Mouse (Mus musculus): ENCODE measurements around the gene Kcne4. TPM values are rescaled to one million over a fixed set of nuclear protein-coding genes. Genes with fewer than 3 reads are reported as not detected.

The Kcne4 gene
- polyA plus RNA-seq, 1 experiment, result 0.84 TPM

DNA sequence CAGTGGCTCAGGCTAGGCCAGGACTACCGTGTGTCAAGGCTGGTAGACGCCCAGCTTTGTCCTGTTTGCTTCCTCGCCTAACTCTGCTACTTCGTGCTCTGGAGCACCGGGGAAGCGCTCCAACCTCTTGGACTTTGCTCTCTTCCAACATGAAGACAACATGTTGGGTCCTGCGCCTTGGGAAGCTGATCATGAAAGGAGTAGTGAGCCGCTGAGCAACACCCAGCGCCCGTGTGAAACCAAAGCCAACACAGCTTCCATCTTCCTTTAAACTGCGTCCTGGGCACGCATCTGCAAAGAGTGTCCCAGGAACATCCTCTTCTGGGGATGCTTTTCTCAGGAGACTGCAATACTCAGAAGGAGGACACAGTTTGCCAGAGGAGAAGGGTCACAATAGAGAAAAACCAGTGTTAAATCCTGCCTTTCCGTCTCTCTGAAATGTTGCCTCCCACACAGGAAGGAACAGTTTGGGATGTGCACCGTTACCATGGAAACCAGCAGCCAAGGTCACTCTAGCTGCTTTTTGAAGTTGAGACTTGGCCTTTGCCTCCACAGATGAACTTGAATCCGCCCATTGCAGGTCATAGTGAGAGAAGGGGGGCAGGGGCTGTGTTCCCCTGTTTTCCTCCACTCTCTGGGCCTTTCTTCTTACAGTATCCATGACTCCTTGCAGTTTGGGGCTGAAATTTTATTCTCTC lies 5.3 kb downstream of the Kcne4 start:
- whole genome bisulfite sequencing, result 91% methylated on average over 15 of the region's 15 CpGs
- Histone ChIP-seq H3K36me3 (ENCODE audit: control insufficient read depth, insufficient read depth, low read length) (no peaks in the 10 kb centered on the region), H3K4me1 (ENCODE audit: control insufficient read depth, insufficient read depth, insufficient read length) (no peaks in the 10 kb centered on the region), H3K4me3 (ENCODE audit: extremely low read depth, insufficient read depth, insufficient read length) (no peak overlapping the region), H3K27me3 (ENCODE audit: control insufficient read depth, insufficient read depth, low read length) (no peaks in the 10 kb centered on the region), H3K27ac (ENCODE audit: insufficient read depth, low read length) (no peak overlapping the region)
- TF ChIP-seq POLR2A (IDR thresholded peaks at IDR 0.05; ENCODE audit: low read depth, low read length) (no peak), CTCF (IDR thresholded peaks at IDR 0.05; ENCODE audit: extremely low read depth, insufficient read depth, insufficient read length, insufficient replicate concordance) (no peak)
- DNase-seq (ENCODE audit: low read depth in 1 of 2, low spot score in 2 of 2), result no peak

DNA sequence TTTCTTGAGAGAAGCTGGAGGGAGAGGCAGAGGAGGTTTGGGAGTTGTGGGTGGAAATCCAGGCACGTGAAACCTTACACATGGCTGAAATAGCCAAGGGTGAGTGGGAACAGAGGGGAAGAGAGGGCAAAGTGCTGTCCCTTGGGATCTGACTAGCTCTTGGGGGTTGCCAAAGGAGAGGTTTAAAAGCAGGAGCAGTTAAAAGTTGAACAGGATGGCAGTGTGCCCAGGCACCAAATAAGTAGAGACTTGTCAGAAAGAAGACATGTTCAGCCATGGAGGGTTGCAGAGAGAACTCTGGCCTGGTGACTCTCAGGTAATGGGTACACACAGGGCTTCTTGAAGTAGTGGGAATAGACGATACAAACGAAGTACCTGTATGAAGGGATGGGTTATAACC lies 8.7 kb downstream of the Kcne4 start:
- H3K4me3 ChIP-seq (ENCODE audit: extremely low read depth, insufficient read depth, insufficient read length), result no peak overlapping the region
- DNase-seq (ENCODE audit: low read depth in 1 of 2, low spot score in 2 of 2), result no peak
- no peaks in the 10 kb centered on the region for H3K4me1 ChIP-seq (ENCODE audit: control insufficient read depth, insufficient read depth, insufficient read length)
- no peak overlapping the region for H3K27ac ChIP-seq (ENCODE audit: insufficient read depth, low read length)
- no peaks in the 10 kb centered on the region for H3K36me3 ChIP-seq (ENCODE audit: control insufficient read depth, insufficient read depth, low read length)
- 82% methylated on average over 3 of the region's 3 CpGs for WGBS
- TF ChIP-seq CTCF (IDR thresholded peaks at IDR 0.05; ENCODE audit: extremely low read depth, insufficient read depth, insufficient read length, insufficient replicate concordance) (no peak), POLR2A (IDR thresholded peaks at IDR 0.05; ENCODE audit: low read depth, low read length) (no peak)
- no peaks in the 10 kb centered on the region for H3K27me3 ChIP-seq (ENCODE audit: control insufficient read depth, insufficient read depth, low read length)

DNA sequence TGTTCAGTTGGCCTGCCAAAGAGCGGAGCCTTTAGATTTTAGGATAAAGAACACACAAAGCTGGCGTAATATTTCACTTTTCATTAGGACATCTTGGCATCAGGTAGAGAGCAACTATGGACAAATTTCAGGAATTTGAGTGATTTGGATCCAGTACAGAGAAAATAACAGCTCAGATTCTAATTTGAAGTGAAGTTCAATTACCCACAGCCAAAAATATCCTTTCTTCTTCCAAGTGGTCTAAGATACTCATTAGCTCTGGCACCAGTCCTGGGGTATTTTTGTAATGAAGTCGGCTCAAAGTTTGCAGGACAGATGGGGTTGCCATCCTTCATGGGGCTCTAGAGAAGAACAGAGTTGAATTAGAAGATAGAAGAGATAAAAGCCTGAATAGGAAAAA lies 21.9 kb downstream of the Kcne4 start:
- Histone ChIP-seq H3K27me3 (ENCODE audit: control insufficient read depth, insufficient read depth, low read length) (no peaks in the 10 kb centered on the region), H3K4me3 (ENCODE audit: extremely low read depth, insufficient read depth, insufficient read length) (no peak overlapping the region), H3K27ac (ENCODE audit: insufficient read depth, low read length) (no peak overlapping the region), H3K4me1 (ENCODE audit: control insufficient read depth, insufficient read depth, insufficient read length) (no peaks in the 10 kb centered on the region), H3K36me3 (ENCODE audit: control insufficient read depth, insufficient read depth, low read length) (no peaks in the 10 kb centered on the region)
- WGBS, result 85% methylated on average over 3 of the region's 3 CpGs
- no peak for DNase-seq (ENCODE audit: low read depth in 1 of 2, low spot score in 2 of 2)
- no peak for TF ChIP-seq CTCF (IDR thresholded peaks at IDR 0.05; ENCODE audit: extremely low read depth, insufficient read depth, insufficient read length, insufficient replicate concordance)
- TF ChIP-seq POLR2A (IDR thresholded peaks at IDR 0.05; ENCODE audit: low read depth, low read length), result no peak

DNA sequence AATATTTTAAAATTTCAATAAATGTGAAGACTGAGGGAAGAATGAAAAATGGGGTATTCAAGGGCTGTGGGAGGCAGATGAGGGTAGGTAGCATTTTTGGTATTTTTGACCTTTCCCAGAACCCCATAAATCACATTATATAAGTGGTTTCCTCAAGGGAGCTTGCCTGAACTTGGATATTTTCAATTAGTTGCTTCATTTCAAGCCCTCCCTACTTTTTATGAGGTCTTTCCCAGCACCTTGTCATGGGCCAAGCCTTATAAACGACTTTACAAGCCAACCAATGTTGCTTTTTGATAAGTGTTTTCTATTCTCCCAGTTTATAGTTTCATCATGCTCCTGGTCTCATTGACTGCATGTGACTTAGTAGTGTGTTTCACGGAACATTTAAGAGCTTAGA lies 24.2 kb downstream of the Kcne4 start:
- no peaks in the 10 kb centered on the region for H3K36me3 ChIP-seq (ENCODE audit: control insufficient read depth, insufficient read depth, low read length)
- no peak overlapping the region for H3K4me3 ChIP-seq (ENCODE audit: extremely low read depth, insufficient read depth, insufficient read length)
- DNase-seq (ENCODE audit: low read depth in 1 of 2, low spot score in 2 of 2), result no peak
- no peaks in the 10 kb centered on the region for H3K4me1 ChIP-seq (ENCODE audit: control insufficient read depth, insufficient read depth, insufficient read length)
- no peaks in the 10 kb centered on the region for H3K27me3 ChIP-seq (ENCODE audit: control insufficient read depth, insufficient read depth, low read length)
- no peak overlapping the region for H3K27ac ChIP-seq (ENCODE audit: insufficient read depth, low read length)
- TF ChIP-seq CTCF (IDR thresholded peaks at IDR 0.05; ENCODE audit: extremely low read depth, insufficient read depth, insufficient read length, insufficient replicate concordance) (no peak), POLR2A (IDR thresholded peaks at IDR 0.05; ENCODE audit: low read depth, low read length) (no peak)
- 69% methylated on average over 2 of the region's 2 CpGs for WGBS

DNA sequence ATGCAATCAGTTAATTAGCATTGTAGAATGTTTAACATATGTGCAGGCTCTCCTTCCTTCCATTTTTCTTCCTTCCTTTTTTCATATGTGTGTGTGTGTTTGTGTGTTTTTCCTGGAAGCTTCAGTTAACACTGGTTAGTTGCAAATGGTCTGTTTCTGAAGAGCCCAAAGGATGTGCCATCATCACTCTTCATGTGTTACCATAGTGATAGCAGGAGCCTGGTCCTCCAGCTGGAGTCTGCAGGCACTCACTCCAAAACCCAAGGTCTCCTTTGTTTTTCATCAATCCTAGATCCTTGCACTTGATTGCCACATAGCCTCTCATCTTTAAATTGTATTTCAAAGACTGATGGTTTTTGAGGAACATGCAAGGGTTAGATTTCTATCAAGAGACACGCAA lies 29.1 kb downstream of the Kcne4 start:
- no peak overlapping the region for H3K27ac ChIP-seq (ENCODE audit: insufficient read depth, low read length)
- DNase-seq (ENCODE audit: low read depth in 1 of 2, low spot score in 2 of 2), result no peak
- no peaks in the 10 kb centered on the region for H3K36me3 ChIP-seq (ENCODE audit: control insufficient read depth, insufficient read depth, low read length)
- TF ChIP-seq CTCF (IDR thresholded peaks at IDR 0.05; ENCODE audit: extremely low read depth, insufficient read depth, insufficient read length, insufficient replicate concordance), result no peak
- TF ChIP-seq POLR2A (IDR thresholded peaks at IDR 0.05; ENCODE audit: low read depth, low read length), result no peak
- no peak overlapping the region for H3K4me3 ChIP-seq (ENCODE audit: extremely low read depth, insufficient read depth, insufficient read length)
- no peaks in the 10 kb centered on the region for H3K27me3 ChIP-seq (ENCODE audit: control insufficient read depth, insufficient read depth, low read length)
- 98% methylated on average over 1 of the region's 1 CpGs for WGBS
- no peaks in the 10 kb centered on the region for H3K4me1 ChIP-seq (ENCODE audit: control insufficient read depth, insufficient read depth, insufficient read length)

DNA sequence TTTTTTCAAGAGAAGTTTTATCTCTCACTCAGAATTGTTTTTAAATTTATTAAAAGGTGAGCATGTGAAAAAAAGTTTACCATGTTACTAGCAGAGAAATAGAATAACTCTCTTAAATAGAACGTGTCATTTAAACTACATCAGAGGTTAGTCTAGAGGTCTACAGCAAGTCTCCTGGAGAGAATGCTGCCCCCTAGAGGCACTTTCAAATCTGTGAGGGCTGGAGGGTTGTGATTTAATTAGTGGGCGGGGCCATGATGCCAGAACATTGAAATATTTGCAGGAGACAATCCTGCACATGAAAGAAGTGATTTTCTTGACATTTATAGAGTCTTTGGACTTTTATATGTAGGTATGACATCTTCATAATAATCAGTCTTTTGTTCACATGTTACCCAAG lies 29.9 kb downstream of the Kcne4 start:
- no peak for TF ChIP-seq POLR2A (IDR thresholded peaks at IDR 0.05; ENCODE audit: low read depth, low read length)
- no peaks in the 10 kb centered on the region for H3K27me3 ChIP-seq (ENCODE audit: control insufficient read depth, insufficient read depth, low read length)
- H3K4me3 ChIP-seq (ENCODE audit: extremely low read depth, insufficient read depth, insufficient read length), result no peak overlapping the region
- H3K4me1 ChIP-seq (ENCODE audit: control insufficient read depth, insufficient read depth, insufficient read length), result no peaks in the 10 kb centered on the region
- 55% methylated on average over 2 of the region's 2 CpGs for WGBS
- H3K27ac ChIP-seq (ENCODE audit: insufficient read depth, low read length), result no peak overlapping the region
- DNase-seq (ENCODE audit: low read depth in 1 of 2, low spot score in 2 of 2), result no peak
- no peaks in the 10 kb centered on the region for H3K36me3 ChIP-seq (ENCODE audit: control insufficient read depth, insufficient read depth, low read length)

DNA sequence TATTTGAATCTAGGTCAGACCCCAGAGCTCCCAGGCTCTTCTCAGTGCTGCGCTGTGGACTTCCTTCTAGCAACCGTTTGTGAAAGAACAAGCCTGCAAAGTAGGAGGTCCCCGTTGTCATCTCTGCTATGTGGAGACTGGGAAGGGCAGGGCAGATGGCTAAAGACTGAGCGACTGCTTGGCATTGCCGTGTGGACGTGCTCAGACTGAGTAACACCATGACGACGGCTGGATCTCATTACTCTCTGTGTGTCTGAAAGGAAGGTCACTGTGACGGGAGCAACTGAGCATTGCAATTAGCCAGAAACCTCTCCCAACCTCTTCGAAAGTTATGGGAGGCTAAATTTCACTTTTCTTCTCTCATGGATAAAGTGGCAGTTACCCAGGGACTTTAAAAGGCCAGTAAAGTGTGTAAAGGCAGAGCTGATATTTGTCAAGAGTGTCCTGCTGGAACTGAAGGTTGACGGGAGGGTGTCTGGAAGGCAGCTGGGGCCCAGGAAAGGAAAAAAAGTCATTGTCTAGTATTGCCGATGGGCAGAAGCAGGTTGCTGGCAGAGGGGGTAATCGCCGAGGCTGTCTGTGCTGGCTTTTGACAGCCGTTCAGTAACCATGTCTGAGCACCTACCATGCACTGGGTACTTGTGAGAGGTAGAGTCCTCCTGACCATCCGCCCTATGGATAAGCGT lies 36.0 kb downstream of the Kcne4 start:
- 83% methylated on average over 17 of the region's 17 CpGs for WGBS
- no peak for TF ChIP-seq CTCF (IDR thresholded peaks at IDR 0.05; ENCODE audit: extremely low read depth, insufficient read depth, insufficient read length, insufficient replicate concordance)
- no peak for TF ChIP-seq POLR2A (IDR thresholded peaks at IDR 0.05; ENCODE audit: low read depth, low read length)
- Histone ChIP-seq H3K27ac (ENCODE audit: insufficient read depth, low read length) (no peak overlapping the region), H3K4me1 (ENCODE audit: control insufficient read depth, insufficient read depth, insufficient read length) (no peaks in the 10 kb centered on the region), H3K4me3 (ENCODE audit: extremely low read depth, insufficient read depth, insufficient read length) (no peak overlapping the region), H3K36me3 (ENCODE audit: control insufficient read depth, insufficient read depth, low read length) (no peaks in the 10 kb centered on the region), H3K27me3 (ENCODE audit: control insufficient read depth, insufficient read depth, low read length) (no peaks in the 10 kb centered on the region)
- no peak for DNase-seq (ENCODE audit: low read depth in 1 of 2, low spot score in 2 of 2)
